Mouse (Mus musculus) lung, postnatal 0 days (tissue): ENCODE results near the gene Ptpro.

Experiments
- CTCF ChIP-seq: IDR thresholded peaks from 2 replicates; pipeline ENCODE4 v1.5.1; 2016; ENCODE audit warnings: antibody characterized with exemption, mild to moderate bottlenecking
- EP300 ChIP-seq: IDR thresholded peaks from 2 replicates; pipeline ENCODE4 v1.6.1; 2016; ENCODE audit warnings: antibody characterized with exemption, mild to moderate bottlenecking, control low read depth

GRCm38 (mm10) chr6:137482891-137483290 lies 230.8 kb downstream of the Ptpro start:
- TF ChIP-seq CTCF (no peak), EP300 (no peak)
